Mouse (Mus musculus) midbrain, embryonic 15.5 days (tissue): ENCODE results near the gene Olfr578. TPM values are rescaled to one million over a fixed set of nuclear protein-coding genes. Genes with fewer than 3 reads are reported as not detected.

Experiments used
- ATAC-seq: fragments of 200-750 bp; cut with Nextera tagmentation; replicated peaks from 2 replicates; pipeline ENCODE4 v1.8.0; 2017; ENCODE audit warnings: moderate TSS enrichment
- H3K27ac ChIP-seq: fragments of 300-500 bp; sonication (generic); 2 replicates; pipeline ENCODE4 v1.5.1; 2015; ENCODE audit warnings: mild to moderate bottlenecking, inconsistent platforms
- H3K27me3 ChIP-seq: fragments of 300-500 bp; sonication (generic); replicated peaks from 2 replicates; pipeline ENCODE4 v1.6.1; 2015; ENCODE audit warnings: inconsistent platforms
- H3K36me3 ChIP-seq: fragments of 300-500 bp; sonication (generic); replicated peaks from 2 replicates; pipeline ENCODE4 v1.6.1; 2015; ENCODE audit warnings: inconsistent platforms
- H3K4me1 ChIP-seq: fragments of 300-500 bp; sonication (generic); 2 replicates; pipeline ENCODE4 v1.6.1; 2015; ENCODE audit warnings: inconsistent platforms
- H3K4me2 ChIP-seq: fragments of 300-500 bp; sonication (generic); 2 replicates; pipeline ENCODE4 v1.6.1; 2015; ENCODE audit warnings: inconsistent platforms, mild to moderate bottlenecking, moderate library complexity
- H3K4me3 ChIP-seq: fragments of 300-500 bp; sonication (generic); 2 replicates; pipeline ENCODE4 v1.5.1; 2015; ENCODE audit warnings: mild to moderate bottlenecking, inconsistent platforms
- H3K9ac ChIP-seq: fragments of 300-500 bp; sonication (generic); 2 replicates; pipeline ENCODE4 v1.6.1; 2015; ENCODE audit warnings: mild to moderate bottlenecking, inconsistent platforms
- H3K9me3 ChIP-seq: fragments of 300-500 bp; sonication (generic); 2 replicates; pipeline ENCODE4 v1.6.1; 2016; ENCODE audit warnings: inconsistent platforms
- WGBS: fragments of 180-500 bp; shearing (Covaris S2); methylation state at CpG from one replicate; pipeline ENCODE4 v1.1.7; 2015; ENCODE audit warnings: mixed read lengths; 5-methylcytosine and 5-hydroxymethylcytosine counted together
- polyA plus RNA-seq: library from polyadenylated mRNA; unstranded; fragments of >200 nt; fragmentation: Nextera tagmentation; extraction: Ambion mirVana; gene quantifications from 2 replicates; pipeline ENCODE4 v1.2.1, GENCODE M21; 2015

Gene Olfr578
- not detected in 2 replicates for polyA plus RNA-seq

- Histone ChIP-seq H3K4me1 (no peaks in the 10 kb centered on the region), H3K36me3 (no peaks in the 10 kb centered on the region), H3K9ac (no peak within 1 kb of the TSS), H3K27me3 (no peaks in the 10 kb centered on the region), H3K9me3 (no peaks in the 10 kb centered on the region), H3K27ac (no peak within 1 kb of the TSS), H3K4me3 (no peak within 1 kb of the TSS), H3K4me2 (no peak within 1 kb of the TSS)
- 76% methylated on average over 3 of the region's 3 CpGs for WGBS
- no peak for ATAC-seq
Measured at GRCm38 (mm10) chr7:102989224-102989623, at the start of gene Olfr578. Gene Olfr578 (minus strand): TSS chr7:102989324.

GRCm38 (mm10) chr7:103037724-103038123 is 48.6 kb upstream of the Olfr578 start, which contains the start of gene Olfr582:
Gene Olfr582 (plus strand): TSS chr7:103038024.
- H3K9me3 ChIP-seq = no peaks in the 10 kb centered on the region
- H3K4me3 ChIP-seq = no peak within 1 kb of the TSS
- H3K36me3 ChIP-seq = no peaks in the 10 kb centered on the region
- no peaks in the 10 kb centered on the region for H3K27me3 ChIP-seq
- H3K4me2 ChIP-seq = no peak within 1 kb of the TSS
- H3K9ac ChIP-seq = no peak within 1 kb of the TSS
- no peak within 1 kb of the TSS for H3K27ac ChIP-seq
- H3K4me1 ChIP-seq = no peaks in the 10 kb centered on the region
- ATAC-seq = no peak

- Histone ChIP-seq H3K36me3 (no peaks in the 10 kb centered on the region), H3K27ac (no peak within 1 kb of the TSS), H3K4me2 (no peak within 1 kb of the TSS), H3K9me3 (no peaks in the 10 kb centered on the region), H3K4me1 (no peaks in the 10 kb centered on the region), H3K4me3 (no peak within 1 kb of the TSS), H3K9ac (no peak within 1 kb of the TSS), H3K27me3 (no peaks in the 10 kb centered on the region)
- 84% methylated on average over 2 of the region's 2 CpGs for WGBS
- no peak for ATAC-seq
Measured at GRCm38 (mm10) chr7:102975843-102976242, 13.3 kb downstream of the Olfr578 start, which contains the start of gene Olfr577. Gene Olfr577 (minus strand): TSS chr7:102975943.

- no peak overlapping the region for H3K27ac ChIP-seq
- no peak overlapping the region for H3K4me2 ChIP-seq
- no peaks in the 10 kb centered on the region for H3K36me3 ChIP-seq
- H3K27me3 ChIP-seq = no peaks in the 10 kb centered on the region
- no peaks in the 10 kb centered on the region for H3K9me3 ChIP-seq
- H3K4me1 ChIP-seq = no peaks in the 10 kb centered on the region
- 48% methylated on average over 1 of the region's 1 CpGs for WGBS
- no peak for ATAC-seq
- H3K4me3 ChIP-seq = no peak overlapping the region
- no peak overlapping the region for H3K9ac ChIP-seq
Measured at GRCm38 (mm10) chr7:102974399-102974798, 14.7 kb downstream of the Olfr578 start.

GRCm38 (mm10) chr7:102962360-102962759 is 26.8 kb downstream of the Olfr578 start, which contains the start of gene Olfr576:
Gene Olfr576 (plus strand): TSS chr7:102962660.
- no peak within 1 kb of the TSS for H3K9ac ChIP-seq
- no peak within 1 kb of the TSS for H3K4me2 ChIP-seq
- H3K36me3 ChIP-seq = no peaks in the 10 kb centered on the region
- 63% methylated on average over 2 of the region's 2 CpGs for whole genome bisulfite sequencing
- no peak within 1 kb of the TSS for H3K4me3 ChIP-seq
- no peaks in the 10 kb centered on the region for H3K27me3 ChIP-seq
- no peaks in the 10 kb centered on the region for H3K9me3 ChIP-seq
- H3K27ac ChIP-seq = no peak within 1 kb of the TSS
- ATAC-seq = no peak
- no peaks in the 10 kb centered on the region for H3K4me1 ChIP-seq

- ATAC-seq = no peak
- Histone ChIP-seq H3K4me1 (no peaks in the 10 kb centered on the region), H3K4me2 (no peak within 1 kb of the TSS), H3K4me3 (no peak within 1 kb of the TSS), H3K36me3 (no peaks in the 10 kb centered on the region), H3K27ac (no peak within 1 kb of the TSS), H3K9ac (no peak within 1 kb of the TSS), H3K27me3 (no peaks in the 10 kb centered on the region), H3K9me3 (no peaks in the 10 kb centered on the region)
- 76% methylated on average over 1 of the region's 1 CpGs for WGBS
Measured at GRCm38 (mm10) chr7:102958593-102958992, 30.5 kb downstream of the Olfr578 start, which contains the start of gene Olfr575. Gene Olfr575 (minus strand): TSS chr7:102958775.

- ATAC-seq = no peak
- Histone ChIP-seq H3K27me3 (no peaks in the 10 kb centered on the region), H3K4me3 (no peak overlapping the region), H3K9me3 (no peaks in the 10 kb centered on the region), H3K9ac (no peak overlapping the region), H3K4me1 (no peaks in the 10 kb centered on the region), H3K4me2 (no peak overlapping the region), H3K36me3 (no peaks in the 10 kb centered on the region), H3K27ac (no peak overlapping the region)
- WGBS = 86% methylated on average over 3 of the region's 3 CpGs
Measured at GRCm38 (mm10) chr7:102958137-102958536, 31.0 kb downstream of the Olfr578 start.

GRCm38 (mm10) chr7:102950732-102951131 is 38.4 kb downstream of the Olfr578 start:
- Histone ChIP-seq H3K4me3 (no peak overlapping the region), H3K9ac (no peak overlapping the region), H3K9me3 (no peaks in the 10 kb centered on the region), H3K4me1 (no peaks in the 10 kb centered on the region), H3K4me2 (no peak overlapping the region), H3K27me3 (no peaks in the 10 kb centered on the region), H3K27ac (no peak overlapping the region), H3K36me3 (no peaks in the 10 kb centered on the region)
- WGBS = 79% methylated on average over 1 of the region's 1 CpGs
- ATAC-seq = no peak

- no peak for ATAC-seq
- no peaks in the 10 kb centered on the region for H3K9me3 ChIP-seq
- 94% methylated on average over 1 of the region's 1 CpGs for WGBS
Measured at GRCm38 (mm10) chr7:102948167-102948566, 41.0 kb downstream of the Olfr578 start, which contains the start of gene Olfr574. Gene Olfr574 (plus strand): TSS chr7:102948467.

GRCm38 (mm10) chr7:102943417-102943816 is 45.7 kb downstream of the Olfr578 start:
- no peaks in the 10 kb centered on the region for H3K27me3 ChIP-seq
- no peaks in the 10 kb centered on the region for H3K9me3 ChIP-seq
- H3K36me3 ChIP-seq = no peaks in the 10 kb centered on the region
- no peaks in the 10 kb centered on the region for H3K4me1 ChIP-seq
- 91% methylated on average over 1 of the region's 1 CpGs for WGBS
- H3K27ac ChIP-seq = no peak overlapping the region
- no peak overlapping the region for H3K4me2 ChIP-seq
- no peak overlapping the region for H3K4me3 ChIP-seq
- no peak for ATAC-seq
- no peak overlapping the region for H3K9ac ChIP-seq

More at GRCm38 (mm10) chr7:102948167-102948566, 41.0 kb downstream of the Olfr578 start, which contains the start of gene Olfr574:
- H3K27ac ChIP-seq = no peak within 1 kb of the TSS
- H3K4me1 ChIP-seq = no peaks in the 10 kb centered on the region
- no peak within 1 kb of the TSS for H3K9ac ChIP-seq
- no peak within 1 kb of the TSS for H3K4me2 ChIP-seq
- H3K36me3 ChIP-seq = no peaks in the 10 kb centered on the region
- no peaks in the 10 kb centered on the region for H3K27me3 ChIP-seq
- H3K4me3 ChIP-seq = no peak within 1 kb of the TSS

- Histone ChIP-seq H3K4me2 (no peak within 1 kb of the TSS), H3K36me3 (no peaks in the 10 kb centered on the region), H3K27me3 (no peaks in the 10 kb centered on the region), H3K9me3 (no peaks in the 10 kb centered on the region), H3K4me1 (no peaks in the 10 kb centered on the region), H3K4me3 (no peak within 1 kb of the TSS), H3K27ac (no peak within 1 kb of the TSS), H3K9ac (no peak within 1 kb of the TSS)
- no peak for ATAC-seq
- 86% methylated on average over 2 of the region's 2 CpGs for WGBS
Measured at GRCm38 (mm10) chr7:102942475-102942874, 46.6 kb downstream of the Olfr578 start, which contains the start of gene Olfr573-ps1. Gene Olfr573-ps1 (minus strand): TSS chr7:102942575.
